Mouse (Mus musculus): ENCODE measurements around the gene Shq1. TPM values are rescaled to one million over a fixed set of nuclear protein-coding genes. Genes with fewer than 3 reads are reported as not detected.
A peak's percentile ranks its signal among the peaks of the same experiment; 100 is the strongest.

Shq1 gene
- polyA plus RNA-seq, 1 experiment = 5.8 TPM

- Histone ChIP-seq H3K27ac (ENCODE audit: control insufficient read depth, insufficient read depth, low read depth, low read length) (no peak overlapping the region), H3K27me3 (ENCODE audit: control insufficient read depth, insufficient read depth, low read length) (no peaks in the 10 kb centered on the region), H3K4me1 (ENCODE audit: control insufficient read depth, insufficient read depth, low read length) (no peaks in the 10 kb centered on the region), H3K36me3 (ENCODE audit: control insufficient read depth, insufficient read depth, low read length) (no peaks in the 10 kb centered on the region), H3K4me3 (ENCODE audit: control insufficient read depth, low read depth, low read length) (no peak overlapping the region)
- no peak for TF ChIP-seq POLR2A (IDR thresholded peaks at IDR 0.05; ENCODE audit: control insufficient read depth, low read depth, low read length)
- TF ChIP-seq CTCF (IDR thresholded peaks at IDR 0.05; ENCODE audit: control insufficient read depth, insufficient read depth, insufficient replicate concordance, low read depth, low read length) = no peak
These were observed 133.0 kb downstream of the Shq1 start for GRCm38 (mm10) chr6:100537987-100538386.

GRCm38 (mm10) chr6:100537042-100537441 is 133.9 kb downstream of the Shq1 start:
- H3K4me3 ChIP-seq (ENCODE audit: control insufficient read depth, low read depth, low read length) = no peak overlapping the region
- no peak for TF ChIP-seq POLR2A (IDR thresholded peaks at IDR 0.05; ENCODE audit: control insufficient read depth, low read depth, low read length)
- no peak for TF ChIP-seq CTCF (IDR thresholded peaks at IDR 0.05; ENCODE audit: control insufficient read depth, insufficient read depth, insufficient replicate concordance, low read depth, low read length)
- no peaks in the 10 kb centered on the region for H3K4me1 ChIP-seq (ENCODE audit: control insufficient read depth, insufficient read depth, low read length)
- no peak overlapping the region for H3K27ac ChIP-seq (ENCODE audit: control insufficient read depth, insufficient read depth, low read depth, low read length)
- H3K27me3 ChIP-seq (ENCODE audit: control insufficient read depth, insufficient read depth, low read length) = no peaks in the 10 kb centered on the region
- H3K36me3 ChIP-seq (ENCODE audit: control insufficient read depth, insufficient read depth, low read length) = no peaks in the 10 kb centered on the region

GRCm38 (mm10) chr6:100533364-100533763 is 137.6 kb downstream of the Shq1 start:
- H3K27me3 ChIP-seq (ENCODE audit: control insufficient read depth, insufficient read depth, low read length) = no peaks in the 10 kb centered on the region
- no peak overlapping the region for H3K27ac ChIP-seq (ENCODE audit: control insufficient read depth, insufficient read depth, low read depth, low read length)
- no peak for TF ChIP-seq CTCF (IDR thresholded peaks at IDR 0.05; ENCODE audit: control insufficient read depth, insufficient read depth, insufficient replicate concordance, low read depth, low read length)
- no peak for TF ChIP-seq POLR2A (IDR thresholded peaks at IDR 0.05; ENCODE audit: control insufficient read depth, low read depth, low read length)
- H3K36me3 ChIP-seq (ENCODE audit: control insufficient read depth, insufficient read depth, low read length) = no peaks in the 10 kb centered on the region
- no peaks in the 10 kb centered on the region for H3K4me1 ChIP-seq (ENCODE audit: control insufficient read depth, insufficient read depth, low read length)
- no peak overlapping the region for H3K4me3 ChIP-seq (ENCODE audit: control insufficient read depth, low read depth, low read length)

- H3K27me3 ChIP-seq (ENCODE audit: control insufficient read depth, insufficient read depth, low read length) = no peaks in the 10 kb centered on the region
- TF ChIP-seq POLR2A (IDR thresholded peaks at IDR 0.05; ENCODE audit: control insufficient read depth, low read depth, low read length) = no peak
- TF ChIP-seq CTCF (IDR thresholded peaks at IDR 0.05; ENCODE audit: control insufficient read depth, insufficient read depth, insufficient replicate concordance, low read depth, low read length) = no peak
- no peak overlapping the region for H3K4me3 ChIP-seq (ENCODE audit: control insufficient read depth, low read depth, low read length)
- no peak overlapping the region for H3K27ac ChIP-seq (ENCODE audit: control insufficient read depth, insufficient read depth, low read depth, low read length)
- H3K36me3 ChIP-seq (ENCODE audit: control insufficient read depth, insufficient read depth, low read length) = no peaks in the 10 kb centered on the region
- H3K4me1 ChIP-seq (ENCODE audit: control insufficient read depth, insufficient read depth, low read length) = peaks cover 3% of the 10 kb centered on the region
These were observed 138.6 kb downstream of the Shq1 start for GRCm38 (mm10) chr6:100532326-100532725.

- Histone ChIP-seq H3K36me3 (ENCODE audit: control insufficient read depth, insufficient read depth, low read length) (no peaks in the 10 kb centered on the region), H3K27ac (ENCODE audit: control insufficient read depth, insufficient read depth, low read depth, low read length) (no peak overlapping the region), H3K4me1 (ENCODE audit: control insufficient read depth, insufficient read depth, low read length) (peaks cover 20% of the 10 kb centered on the region), H3K4me3 (ENCODE audit: control insufficient read depth, low read depth, low read length) (no peak overlapping the region), H3K27me3 (ENCODE audit: control insufficient read depth, insufficient read depth, low read length) (no peaks in the 10 kb centered on the region)
- TF ChIP-seq CTCF (IDR thresholded peaks at IDR 0.05; ENCODE audit: control insufficient read depth, insufficient read depth, insufficient replicate concordance, low read depth, low read length) = no peak
- TF ChIP-seq POLR2A (IDR thresholded peaks at IDR 0.05; ENCODE audit: control insufficient read depth, low read depth, low read length) = no peak
These were observed 141.3 kb downstream of the Shq1 start for GRCm38 (mm10) chr6:100529673-100530072.

GRCm38 (mm10) chr6:100528556-100528955 is 142.4 kb downstream of the Shq1 start:
- H3K4me1 ChIP-seq (ENCODE audit: control insufficient read depth, insufficient read depth, low read length) = peaks cover 20% of the 10 kb centered on the region
- H3K27ac ChIP-seq (ENCODE audit: control insufficient read depth, insufficient read depth, low read depth, low read length) = no peak overlapping the region
- no peak overlapping the region for H3K4me3 ChIP-seq (ENCODE audit: control insufficient read depth, low read depth, low read length)
- no peak for TF ChIP-seq POLR2A (IDR thresholded peaks at IDR 0.05; ENCODE audit: control insufficient read depth, low read depth, low read length)
- TF ChIP-seq CTCF (IDR thresholded peaks at IDR 0.05; ENCODE audit: control insufficient read depth, insufficient read depth, insufficient replicate concordance, low read depth, low read length) = no peak
- no peaks in the 10 kb centered on the region for H3K27me3 ChIP-seq (ENCODE audit: control insufficient read depth, insufficient read depth, low read length)
- no peaks in the 10 kb centered on the region for H3K36me3 ChIP-seq (ENCODE audit: control insufficient read depth, insufficient read depth, low read length)

- no peak for TF ChIP-seq POLR2A (IDR thresholded peaks at IDR 0.05; ENCODE audit: control insufficient read depth, low read depth, low read length)
- TF ChIP-seq CTCF (IDR thresholded peaks at IDR 0.05; ENCODE audit: control insufficient read depth, insufficient read depth, insufficient replicate concordance, low read depth, low read length) = peak; percentile 33; the same call in 1 of the 2 replicates
- Histone ChIP-seq H3K4me3 (ENCODE audit: control insufficient read depth, low read depth, low read length) (no peak overlapping the region), H3K36me3 (ENCODE audit: control insufficient read depth, insufficient read depth, low read length) (no peaks in the 10 kb centered on the region), H3K4me1 (ENCODE audit: control insufficient read depth, insufficient read depth, low read length) (peaks cover 20% of the 10 kb centered on the region), H3K27ac (ENCODE audit: control insufficient read depth, insufficient read depth, low read depth, low read length) (no peak overlapping the region), H3K27me3 (ENCODE audit: control insufficient read depth, insufficient read depth, low read length) (no peaks in the 10 kb centered on the region)
These were observed 143.0 kb downstream of the Shq1 start for GRCm38 (mm10) chr6:100527972-100528371.

GRCm38 (mm10) chr6:100527161-100527560 is 143.8 kb downstream of the Shq1 start:
- Histone ChIP-seq H3K27ac (ENCODE audit: control insufficient read depth, insufficient read depth, low read depth, low read length) (no peak overlapping the region), H3K4me1 (ENCODE audit: control insufficient read depth, insufficient read depth, low read length) (peaks cover 20% of the 10 kb centered on the region), H3K27me3 (ENCODE audit: control insufficient read depth, insufficient read depth, low read length) (no peaks in the 10 kb centered on the region), H3K4me3 (ENCODE audit: control insufficient read depth, low read depth, low read length) (peak overlapping the region; percentile 51), H3K36me3 (ENCODE audit: control insufficient read depth, insufficient read depth, low read length) (no peaks in the 10 kb centered on the region)
- no peak for TF ChIP-seq POLR2A (IDR thresholded peaks at IDR 0.05; ENCODE audit: control insufficient read depth, low read depth, low read length)
- TF ChIP-seq CTCF (IDR thresholded peaks at IDR 0.05; ENCODE audit: control insufficient read depth, insufficient read depth, insufficient replicate concordance, low read depth, low read length) = no peak

All from testis, adult 2 months (tissue).